Mouse (Mus musculus) heart, adult 11 months (tissue): ENCODE data around the gene Hmgcl.

Experiments
- DNase-seq: peaks from one replicate; pipeline ENCODE4 v3.0.0; 2022

Hmgcl gene

GRCm38 (mm10) chr4:135987714-135988113 lies 41.5 kb downstream of the Hmgcl start:
- DNase-seq = peak; percentile 90

- no peak for DNase-seq
Observed at GRCm38 (mm10) chr4:135993941-135994340, 47.7 kb downstream of the Hmgcl start.

DNA sequence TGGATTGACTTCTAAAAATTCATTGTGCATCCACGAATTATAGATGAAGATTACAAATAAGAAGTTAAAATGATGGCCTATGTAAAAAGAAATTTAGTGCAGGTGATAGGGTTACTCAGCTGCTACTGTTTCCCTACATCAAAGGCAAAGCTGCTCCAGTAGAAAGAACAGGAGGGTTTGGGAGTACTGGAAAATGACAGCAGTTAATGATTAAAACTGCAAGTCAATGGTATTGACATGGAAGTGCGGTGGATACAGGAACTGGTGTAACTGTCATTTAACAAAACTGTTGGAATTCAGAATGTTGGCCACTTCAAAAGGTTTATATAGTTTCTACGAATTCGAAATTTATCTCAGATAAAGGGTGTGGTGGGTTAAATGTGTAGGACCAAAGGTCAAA lies 48.9 kb downstream of the Hmgcl start:
- no peak for DNase-seq

GRCm38 (mm10) chr4:136004107-136004675 lies 57.9 kb downstream of the Hmgcl start:
- no peak for DNase-seq

DNA sequence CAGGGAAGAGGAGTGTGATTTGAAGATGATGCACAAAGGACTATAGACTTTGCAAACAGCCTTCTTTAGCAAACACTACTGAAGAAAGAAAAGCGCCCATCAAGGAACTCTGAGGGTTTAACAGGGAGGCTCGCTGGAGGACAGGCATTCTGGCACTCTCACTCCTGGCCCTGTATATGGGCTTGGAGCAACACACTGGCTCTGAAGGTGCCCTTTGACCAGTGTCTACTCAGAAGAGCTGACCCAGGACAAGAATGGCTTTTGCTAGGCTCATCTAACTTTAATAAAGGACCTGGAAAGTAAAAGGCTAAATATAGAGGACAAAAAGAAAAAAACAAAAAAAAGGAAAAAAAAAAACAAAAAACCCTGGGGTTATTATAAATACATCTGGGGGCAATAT lies 58.7 kb downstream of the Hmgcl start:
- DNase-seq = no peak

- DNase-seq = no peak
Observed at GRCm38 (mm10) chr4:136006821-136007220, 60.6 kb downstream of the Hmgcl start.

- no peak for DNase-seq
Observed at GRCm38 (mm10) chr4:136008782-136009447, 62.7 kb downstream of the Hmgcl start.

DNA sequence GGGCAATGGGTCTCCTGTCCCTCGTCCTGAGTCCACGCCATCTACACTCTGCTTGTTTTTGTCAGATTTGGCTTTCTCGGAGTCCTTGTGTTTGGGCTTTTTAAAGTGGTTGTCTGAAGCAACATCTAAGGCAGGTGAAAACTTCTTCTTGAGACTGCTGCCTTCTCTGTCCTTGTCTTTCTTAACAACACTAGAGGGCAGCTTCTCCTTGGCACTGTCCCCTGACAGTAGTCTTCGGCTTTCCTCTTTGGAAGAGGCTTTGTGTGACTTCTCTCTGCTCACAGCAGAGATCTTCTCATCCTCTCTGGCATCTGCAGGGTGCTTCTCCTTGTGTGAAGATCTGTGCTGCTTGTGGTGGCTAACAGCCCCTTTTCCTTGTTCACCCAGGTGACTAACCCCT lies 64.3 kb downstream of the Hmgcl start:
- DNase-seq = no peak
